Mouse (Mus musculus) naive thymus-derived CD4-positive, alpha-beta T cell, adult 2 months (primary cell): ENCODE measurements around the gene Cltc.

Experiments
- DNase-seq: peaks from one replicate; pipeline ENCODE4 v3.0.0-alpha.2; 2011; ENCODE audit warnings: low read depth

Gene Cltc

GRCm38 (mm10) chr11:86682861-86683260, 74.5 kb downstream of the Cltc start:
- DNase-seq: peak; percentile 20

GRCm38 (mm10) chr11:86681423-86681822, 75.9 kb downstream of the Cltc start:
- DNase-seq: no peak

DNA sequence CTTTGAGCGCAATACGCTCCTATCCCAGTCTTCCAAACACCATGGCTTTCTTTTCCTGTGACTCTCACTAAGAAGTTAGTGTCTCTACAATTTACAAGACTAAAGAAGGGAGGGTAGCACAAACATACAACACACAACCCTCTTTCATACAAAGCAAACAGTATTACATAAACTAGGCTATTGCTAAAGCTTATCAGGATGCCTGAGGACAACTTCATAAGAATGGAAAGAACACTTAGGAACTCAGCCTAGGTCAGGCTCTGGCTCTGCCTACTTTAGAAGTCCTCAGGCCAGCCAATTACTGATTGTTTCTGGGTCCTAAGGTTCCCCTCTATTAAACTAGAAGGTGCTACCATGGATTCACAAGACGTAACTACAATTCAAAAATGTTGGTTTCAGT, 76.6 kb downstream of the Cltc start:
- no peak for DNase-seq

DNA sequence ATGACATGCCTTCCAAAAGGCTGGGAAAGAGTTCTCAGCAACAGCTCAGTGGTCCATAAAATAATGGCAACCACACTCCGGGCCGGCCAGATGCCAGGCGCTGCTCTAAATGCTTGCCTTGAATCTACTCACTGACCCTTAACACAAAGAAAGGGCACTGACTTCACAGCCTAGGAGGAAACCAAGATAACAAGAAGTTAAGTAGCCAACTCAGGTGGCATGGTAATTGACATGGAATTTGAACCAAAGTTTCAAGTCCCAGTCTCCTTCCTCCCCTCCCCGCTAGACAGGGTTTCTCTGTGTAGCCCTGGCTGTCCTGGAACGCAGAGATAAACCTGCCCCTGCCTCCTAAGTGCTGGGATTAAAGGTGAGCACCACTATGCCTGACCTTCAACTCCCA, 78.4 kb downstream of the Cltc start:
- no peak for DNase-seq

GRCm38 (mm10) chr11:86675520-86675919, 81.8 kb downstream of the Cltc start:
- DNase-seq: no peak

- no peak for DNase-seq
Observed at GRCm38 (mm10) chr11:86672772-86673171, 84.6 kb downstream of the Cltc start.

DNA sequence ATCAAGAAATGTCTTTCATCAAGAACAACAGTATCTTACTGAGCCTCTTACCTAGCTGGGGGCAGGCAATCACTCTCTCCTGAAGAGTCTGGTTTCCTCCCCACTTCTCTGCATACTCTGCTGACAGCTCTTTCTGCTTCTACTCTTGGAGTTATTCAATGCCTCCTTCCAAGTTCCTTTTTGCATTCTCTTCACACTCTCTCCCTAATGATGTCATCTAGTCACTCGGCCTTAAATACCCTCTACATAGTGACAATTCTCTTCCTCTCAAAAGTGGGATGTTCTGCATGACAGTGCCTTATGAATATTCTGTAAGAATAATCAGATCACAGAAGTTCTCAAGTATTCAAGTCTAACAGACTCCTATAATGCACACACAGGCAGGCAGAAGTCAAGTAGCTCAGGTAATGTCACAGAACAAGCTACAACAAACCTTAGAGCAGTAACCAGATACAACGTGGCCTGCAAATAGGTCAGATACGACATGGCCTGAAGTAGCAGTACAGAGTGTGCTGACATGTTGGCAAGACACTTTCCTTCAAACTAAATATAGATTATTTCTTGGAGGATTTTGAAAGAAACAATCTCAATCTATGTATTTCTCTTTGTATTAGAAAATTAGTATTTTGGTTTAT, 86.2 kb downstream of the Cltc start:
- no peak for DNase-seq

- no peak for DNase-seq
Observed at GRCm38 (mm10) chr11:86668169-86668568, 89.2 kb downstream of the Cltc start.

GRCm38 (mm10) chr11:86667553-86667952, 89.8 kb downstream of the Cltc start:
- DNase-seq: no peak

DNA sequence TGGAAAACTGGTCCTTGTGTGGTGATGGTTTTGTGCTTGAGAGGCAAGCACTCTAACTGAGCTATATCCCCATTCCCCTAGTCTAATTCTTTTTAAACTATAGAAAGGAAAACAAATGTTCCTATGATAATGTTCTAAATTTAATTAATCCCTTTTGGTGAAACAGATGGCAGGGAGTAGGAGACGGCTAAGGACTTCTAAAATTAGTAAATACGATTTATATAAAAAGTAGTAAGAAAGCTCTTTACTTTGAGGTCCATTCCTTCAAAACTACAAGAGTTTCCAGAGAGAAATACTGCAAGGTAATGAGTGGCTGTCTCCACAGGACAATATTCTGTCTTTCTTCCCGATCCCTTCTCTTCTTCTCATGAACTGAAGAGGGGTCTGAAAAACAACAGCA, 93.0 kb downstream of the Cltc start:
- no peak for DNase-seq

DNA sequence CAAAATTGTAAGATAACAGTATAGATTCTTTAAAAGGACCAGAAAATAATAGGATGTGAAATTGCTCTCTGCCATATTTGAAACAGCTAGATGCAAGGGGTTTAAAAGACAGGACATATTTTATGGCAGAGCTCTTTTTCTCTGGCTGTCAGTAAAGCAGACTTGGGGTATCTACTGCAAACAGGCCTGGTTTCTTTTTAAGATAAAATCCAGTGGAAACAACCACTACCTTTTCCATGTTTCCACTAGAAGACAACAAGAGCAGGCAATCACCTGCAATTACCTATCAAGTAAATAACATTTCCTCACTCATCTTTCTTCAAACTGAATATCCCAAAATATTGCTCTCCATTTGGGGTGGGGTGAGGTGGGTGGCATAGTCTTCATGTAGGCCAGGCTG, 93.4 kb downstream of the Cltc start:
- no peak for DNase-seq

GRCm38 (mm10) chr11:86662986-86663895, 94.1 kb downstream of the Cltc start:
- no peak for DNase-seq

GRCm38 (mm10) chr11:86657863-86658262, 99.5 kb downstream of the Cltc start:
- DNase-seq: no peak

DNA sequence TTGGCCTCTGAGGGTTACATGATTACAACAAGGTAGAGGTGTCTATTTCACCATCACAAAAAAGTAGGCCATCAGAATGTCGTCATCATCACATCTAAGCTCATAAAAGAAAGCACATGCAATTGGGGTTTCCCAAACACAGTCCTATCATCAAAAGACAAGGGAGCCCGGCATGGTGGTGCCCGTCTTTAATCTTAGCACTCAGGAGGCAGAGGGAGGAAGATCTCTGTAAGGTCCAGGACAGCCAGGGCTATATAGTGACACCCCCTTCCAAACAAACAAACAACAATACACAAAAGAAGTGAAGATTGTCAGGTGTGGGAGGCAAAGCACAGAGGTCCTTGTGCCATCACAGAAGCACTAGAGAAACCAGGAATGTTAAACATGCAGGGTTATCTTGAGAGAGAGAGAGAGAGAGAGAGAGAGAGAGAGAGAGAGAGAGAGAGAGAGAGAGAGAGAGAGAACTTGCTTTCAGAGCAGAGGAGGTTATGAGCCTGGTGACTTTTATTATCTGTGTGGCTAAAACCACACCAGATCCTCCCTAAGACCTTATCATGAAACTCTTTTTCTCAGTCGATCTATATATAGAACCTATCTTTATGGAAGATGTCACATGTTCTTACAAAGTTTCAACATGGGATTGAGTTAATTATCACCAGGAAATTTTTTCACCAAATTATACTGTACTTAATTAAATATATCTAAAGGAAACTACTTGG, 100.4 kb downstream of the Cltc start:
- no peak for DNase-seq

- peak; percentile 67 for DNase-seq
Observed at GRCm38 (mm10) chr11:86655671-86656070, 101.7 kb downstream of the Cltc start.

GRCm38 (mm10) chr11:86654096-86654495, 103.3 kb downstream of the Cltc start:
- no peak for DNase-seq

DNA sequence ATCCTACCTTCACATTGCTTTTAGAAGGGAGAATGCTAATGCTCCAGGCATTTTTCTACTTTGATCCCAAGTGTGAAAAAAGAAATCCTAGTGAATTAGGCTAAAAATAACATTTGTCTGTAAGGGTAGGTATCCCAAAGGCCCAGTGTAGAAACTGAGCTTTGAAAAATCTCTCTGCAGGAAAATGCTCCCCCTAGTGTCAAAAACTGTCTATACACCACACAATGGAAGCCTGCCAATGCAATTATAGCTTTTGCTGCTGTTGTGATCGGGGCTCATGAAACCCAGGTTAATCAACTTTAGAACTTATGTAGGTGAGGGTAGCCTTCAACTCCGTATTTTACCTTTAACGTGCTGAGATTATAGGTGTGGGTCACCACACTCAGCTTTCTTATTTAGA, 103.9 kb downstream of the Cltc start:
- peak; percentile 83 for DNase-seq

DNA sequence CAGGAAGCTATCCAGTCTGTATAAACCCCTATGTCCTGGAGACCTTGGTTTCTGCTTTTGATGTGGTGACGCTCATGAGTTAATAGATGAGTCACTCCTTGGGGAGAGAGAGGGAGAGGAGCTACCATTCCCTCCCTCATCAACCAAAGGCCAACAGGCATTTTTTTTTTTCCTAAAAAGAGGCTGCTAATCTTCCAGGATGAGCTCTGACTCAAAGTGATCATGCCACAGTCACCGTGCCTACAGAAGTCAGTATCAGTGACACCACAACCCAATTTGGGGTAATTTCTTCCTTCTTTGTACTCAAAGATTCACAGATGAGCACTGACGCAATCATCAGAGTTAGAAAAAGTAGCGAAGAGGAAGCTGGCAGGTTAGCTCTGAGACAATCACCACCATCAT, 104.8 kb downstream of the Cltc start:
- peak; percentile 37 for DNase-seq

GRCm38 (mm10) chr11:86650676-86651075, 106.7 kb downstream of the Cltc start:
- DNase-seq: no peak

- no peak for DNase-seq
Observed at GRCm38 (mm10) chr11:86649542-86649941, 107.8 kb downstream of the Cltc start.

DNA sequence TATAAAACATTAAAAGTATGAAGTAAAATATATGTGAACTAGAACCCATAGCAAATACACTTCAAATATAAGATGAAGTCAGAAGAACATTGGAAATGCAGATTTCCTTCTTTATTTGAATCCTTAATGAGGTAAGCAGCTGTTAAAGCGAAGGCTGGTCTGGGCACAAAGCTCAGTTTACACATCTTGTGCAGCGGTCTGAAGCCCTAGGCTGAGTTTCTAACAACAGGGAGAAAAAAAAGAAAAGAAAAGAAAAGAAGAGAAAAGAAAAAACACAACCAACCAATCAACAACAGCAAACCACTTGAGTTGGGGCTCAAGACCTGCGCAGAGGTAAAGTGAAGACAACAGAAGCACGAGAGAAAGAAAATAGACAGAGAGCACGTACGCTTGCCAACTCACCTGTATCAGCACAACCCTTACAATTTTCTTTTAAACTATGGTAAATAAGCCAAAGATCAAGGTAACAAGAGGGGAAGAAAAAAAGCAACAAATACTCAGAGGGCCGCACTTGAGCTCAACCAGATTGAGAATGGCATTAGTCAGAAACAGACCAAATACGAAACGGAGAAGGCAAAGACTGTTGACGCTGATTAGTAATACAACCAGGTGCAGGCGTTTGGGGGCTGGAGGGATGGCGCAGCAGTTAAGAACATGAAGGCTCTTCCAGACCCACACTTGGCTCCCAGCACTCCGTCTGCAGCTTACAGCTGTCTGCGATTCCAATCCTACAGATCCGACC, 109.5 kb downstream of the Cltc start:
- no peak for DNase-seq

DNA sequence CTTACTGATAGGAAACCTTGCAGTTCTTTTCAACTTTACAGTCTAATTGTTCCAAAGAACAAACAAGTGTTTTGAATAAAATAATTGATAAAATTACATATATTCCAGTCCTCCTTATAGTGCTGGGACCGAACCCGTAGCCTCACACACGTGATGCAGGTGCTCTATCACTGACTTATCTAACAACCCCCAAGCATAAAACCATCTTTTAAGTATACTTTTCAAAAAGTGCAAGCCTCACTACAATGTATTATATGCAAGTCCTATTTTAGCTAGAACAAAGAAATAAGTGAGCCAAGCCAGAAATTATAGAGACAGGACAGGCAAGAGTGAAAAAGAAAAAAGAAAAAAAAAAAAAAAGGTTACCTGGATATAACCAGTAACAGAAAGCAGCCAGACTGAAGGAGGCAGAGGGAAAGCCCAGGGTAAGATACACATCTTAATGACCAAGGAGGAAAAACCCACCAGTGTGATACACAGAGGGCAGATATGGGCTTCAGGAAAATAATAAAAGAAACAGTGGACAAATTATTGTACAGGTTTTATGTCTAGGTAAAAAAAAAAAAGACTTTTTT, 110.4 kb downstream of the Cltc start:
- no peak for DNase-seq
